Comparison of ENCODE assay signal across 27 mouse cellular contexts in genomic region chr11:29725610-29726009, GRCm38 (mm10). TPM values are rescaled to one million over a fixed set of nuclear protein-coding genes. Genes with fewer than 3 reads are reported as not detected.
DNase-seq lines count a peak whose midpoint lies in the region; ATAC-seq and TF ChIP-seq lines count a peak whose summit lies in the region.
"Had no signal": no experiment of that assay in that cellular context is flagged by ENCODE, and none has a peak within 500 bp of the region (broad histone marks: within the 10 kb centered on the region; RNA-seq: fewer than 3 reads in every experiment).

No protein-coding gene starts in this region.

- 84% methylated on average over 1 of the region's 1 CpGs for WGBS in heart, adult 2 months
- 75% methylated on average over 1 of the region's 1 CpGs for WGBS in macrophage (ENCODE audit: missing documents)

- H3K9ac ChIP-seq in heart, adult 2 months (ENCODE audit: low read depth, low read length), result no peak overlapping the region
- H3K9ac ChIP-seq: embryonic facial prominence, embryonic 12.5 days; heart, embryonic 12.5 days; hindbrain, embryonic 15.5 days; liver, embryonic 12.5 days; liver, postnatal 0 days; midbrain, embryonic 12.5 days; neural tube, embryonic 13.5 days; stomach, embryonic 15.5 days had no signal

- TF ChIP-seq EP300 in heart, adult 2 months (IDR thresholded peaks at IDR 0.05; ENCODE audit: insufficient read depth, low read depth, low read length), result no peak

- peaks cover 3% of the 10 kb centered on the region for H3K36me3 ChIP-seq in heart, adult 2 months (ENCODE audit: control insufficient read depth, insufficient read depth, low read length)
- peaks cover 4% of the 10 kb centered on the region; the same call in 1 of the 2 replicates for H3K36me3 ChIP-seq in macrophage (ENCODE audit: inconsistent target)
- H3K36me3 ChIP-seq: embryonic facial prominence, embryonic 12.5 days; hindbrain, embryonic 15.5 days; liver, embryonic 12.5 days; midbrain, embryonic 12.5 days; neural tube, embryonic 13.5 days; stomach, embryonic 15.5 days had no signal

- peak; percentile 27; the same call in 1 of the 2 replicates for TF ChIP-seq CTCF in heart, adult 2 months (IDR thresholded peaks at IDR 0.05)
- TF ChIP-seq CTCF in left cerebral cortex, adult 2 months (IDR thresholded peaks at IDR 0.05), result peak; percentile 29

- no peak overlapping the region for H3K27ac ChIP-seq in heart, adult 2 months
- peak overlapping the region; percentile 45 for H3K27ac ChIP-seq in left cerebral cortex, adult 2 months
- peak overlapping the region; percentile 38 for H3K27ac ChIP-seq in macrophage
- H3K27ac ChIP-seq: embryonic facial prominence, embryonic 12.5 days; hindbrain, embryonic 15.5 days; liver, embryonic 12.5 days; midbrain, embryonic 12.5 days; neural tube, embryonic 13.5 days; stomach, embryonic 15.5 days had no signal

- TF ChIP-seq POLR2A in heart, adult 2 months (IDR thresholded peaks at IDR 0.05; ENCODE audit: insufficient read depth, low read depth, low read length), result no peak

- ATAC-seq in erythroblast, adult 5-6 weeks (replicated peaks; ENCODE audit: low FRiP score, poor library complexity, severe bottlenecking), result no peak
- ATAC-seq: CD4-positive, CD25-positive, alpha-beta regulatory T cell, adult 4 months; liver, embryonic 12.5 days; liver, postnatal 0 days had no signal

- no peak for DNase-seq in heart, adult 2 months
- no peak for DNase-seq in heart, postnatal 25 days (ENCODE audit: low spot score)
- no peak for DNase-seq in left cerebral cortex, adult 2 months (ENCODE audit: extremely low spot score in 1 of 2, low spot score in 2 of 2)
- DNase-seq in left cerebral cortex, postnatal 14 days (ENCODE audit: low spot score in 2 of 2), result no peak
- DNase-seq in ES-CJ7 (ENCODE audit: low read depth, low spot score), result peak; percentile 40
- DNase-seq: adrenal gland, postnatal 10 days; cerebellum, adult 11 months; cerebellum, adult 9-10 months; embryo, embryonic 11 days; gastrocnemius, postnatal 25 days; heart, adult 18-20 months; kidney, adult 8-10 months; kidney, postnatal 10 days; left cerebral cortex, postnatal 4 days; liver, postnatal 0 days; lung, postnatal 10 days; thymus, postnatal 14 days had no signal

- H3K27me3 ChIP-seq in heart, adult 2 months (ENCODE audit: control insufficient read depth, insufficient read depth, low read length), result no peaks in the 10 kb centered on the region
- H3K27me3 ChIP-seq: embryonic facial prominence, embryonic 12.5 days; heart, embryonic 12.5 days; hindbrain, embryonic 15.5 days; liver, embryonic 12.5 days; midbrain, embryonic 12.5 days; neural tube, embryonic 13.5 days; stomach, embryonic 15.5 days had no signal

- no peak overlapping the region for H3K4me3 ChIP-seq in heart, adult 2 months
- no peak overlapping the region for H3K4me3 ChIP-seq in left cerebral cortex, adult 2 months
- H3K4me3 ChIP-seq in macrophage (ENCODE audit: inconsistent target), result no peak overlapping the region
- H3K4me3 ChIP-seq: embryonic facial prominence, embryonic 12.5 days; heart, embryonic 12.5 days; hindbrain, embryonic 15.5 days; liver, embryonic 12.5 days; midbrain, embryonic 12.5 days; neural tube, embryonic 13.5 days; stomach, embryonic 15.5 days had no signal

- intact Hi-C loops in heart, adult 2 months (cut with DNase I), result no loop called here
- intact Hi-C loops in heart, postnatal 25 days (cut with DNase I), result no loop called here
- intact Hi-C loops in left cerebral cortex, adult 2 months (cut with DNase I), result loop anchor here (2.0 kb wide), 1 partner anchor 41 kb away; no protein-coding TSS in a partner anchor
- intact Hi-C loops in left cerebral cortex, postnatal 14 days (cut with DNase I), result no loop called here

- no peaks in the 10 kb centered on the region; the same call in 1 of the 2 replicates for H3K79me2 ChIP-seq in heart, adult 2 months (replicated peaks; ENCODE audit: control insufficient read depth, insufficient read depth, low read length)
- peaks cover 100% of the 10 kb centered on the region for H3K79me2 ChIP-seq in macrophage (ENCODE audit: inconsistent target)

- H3K4me1 ChIP-seq in heart, adult 2 months (ENCODE audit: control insufficient read depth, insufficient read depth, low read length), result peaks cover under 1% of the 10 kb centered on the region; the same call in 1 of the 2 replicates
- H3K4me1 ChIP-seq: embryonic facial prominence, embryonic 12.5 days; midbrain, embryonic 12.5 days; stomach, embryonic 15.5 days had no signal

RNA-seq across cellular contexts. Expression of gene Rtn4, which starts 32.9 kb away (rescaled TPM):
- total RNA-seq in heart, adult 2 months (2021), result 10 to 100 TPM; 82.5 to 85.3 TPM
- polyA plus RNA-seq in heart, adult 2 months (2012; rRNA removed), result 31.1 and 51.5 TPM in 2 replicates
- 10 to 100 TPM; 84.9 to 93.5 TPM for total RNA-seq in heart, postnatal 25 days (2021)
- 100 to 1,000 TPM; 607 to 709 TPM for total RNA-seq in left cerebral cortex, adult 2 months (2021)
- total RNA-seq in left cerebral cortex, postnatal 14 days (2021), result 100 to 1,000 TPM; 639 to 692 TPM
- 100 to 1,000 TPM; 123 to 682 (median 202) TPM for total RNA-seq in macrophage (2018; cell fraction: chromatin; rRNA removed)
- 100 to 1,000 TPM; 313 to 546 (median 408) TPM for total RNA-seq in macrophage (2018; cell fraction: cytosol; rRNA removed)
- 100 to 1,000 TPM; 217 to 519 (median 302) TPM for total RNA-seq in macrophage (2018; cell fraction: nucleus; rRNA removed)
- polyA plus RNA-seq in macrophage (2018), result 420 to 900 TPM (median 594 TPM) in 3 replicates
- total RNA-seq in erythroblast, adult 5-6 weeks (2015; ENCODE audit: low replicate concordance), result 21.1 and 25.0 TPM in 2 replicates
- total RNA-seq in erythroblast, adult 5-6 weeks (2017; ENCODE audit: low replicate concordance), result 27.6 and 37.3 TPM in 2 replicates

Comparison
In these comparisons a context has a peak if more than half of its experiments do, and no peak if none do; other contexts are left out.
1. RNA of gene Rtn4, which starts 32.9 kb away (total RNA-seq): 607 to 709 TPM in left cerebral cortex, adult 2 months and 639 to 692 TPM in left cerebral cortex, postnatal 14 days; 84.9 to 93.5 TPM in heart, postnatal 25 days, 82.5 to 85.3 TPM in heart, adult 2 months and 21.1 to 37.3 TPM in erythroblast, adult 5-6 weeks; every median in the first group is over 4 times any median in the second.